Mouse (Mus musculus): ENCODE measurements around the gene B3gnt9. TPM values are rescaled to one million over a fixed set of nuclear protein-coding genes. Genes with fewer than 3 reads are reported as not detected.

B3gnt9 gene
- polyA plus RNA-seq, 1 experiment from 2014 or later, result 4.1 TPM

GRCm38 (mm10) chr8:105214104-105214503 lies 40.8 kb downstream of the B3gnt9 start:
- ATAC-seq (no peak), DNase-seq (ENCODE audit: low spot score) (no peak)
- Histone ChIP-seq H3K27me3 (replicated peaks; ENCODE audit: control insufficient read depth, insufficient read depth, low read length) (no peaks in the 10 kb centered on the region), H3K9ac (ENCODE audit: low read length) (no peak overlapping the region), H3K4me1 (ENCODE audit: control insufficient read depth, insufficient read depth, low read length) (no peaks in the 10 kb centered on the region), H3K27ac (ENCODE audit: low read depth, low read length) (no peak overlapping the region), H3K36me3 (ENCODE audit: control insufficient read depth, insufficient read depth, low read length) (peaks cover 10% of the 10 kb centered on the region; the same call in 1 of the 2 replicates), H3K9me3 (replicated peaks; ENCODE audit: control insufficient read depth, low read length) (no peaks in the 10 kb centered on the region), H3K4me3 (ENCODE audit: low read depth, low read length) (no peak overlapping the region), H3K4me2 (ENCODE audit: low read length) (no peak overlapping the region)
- 91% methylated on average over 5 of the region's 5 CpGs for WGBS

GRCm38 (mm10) chr8:105209153-105210110 lies 45.5 kb downstream of the B3gnt9 start:
- peak; percentile 9 for DNase-seq (ENCODE audit: low spot score)
- no peaks in the 10 kb centered on the region for H3K9me3 ChIP-seq (replicated peaks; ENCODE audit: control insufficient read depth, low read length)
- no peaks in the 10 kb centered on the region for H3K4me1 ChIP-seq (ENCODE audit: control insufficient read depth, insufficient read depth, low read length)
- H3K27ac ChIP-seq (ENCODE audit: low read depth, low read length), result no peak overlapping the region
- no peak overlapping the region for H3K9ac ChIP-seq (ENCODE audit: low read length)
- no peaks in the 10 kb centered on the region for H3K27me3 ChIP-seq (replicated peaks; ENCODE audit: control insufficient read depth, insufficient read depth, low read length)
- H3K4me2 ChIP-seq (ENCODE audit: low read length), result no peak overlapping the region
- no peak for ATAC-seq
- H3K4me3 ChIP-seq (ENCODE audit: low read depth, low read length), result no peak overlapping the region
- 27% methylated on average over 1 of the region's 1 CpGs for WGBS
- H3K36me3 ChIP-seq (ENCODE audit: control insufficient read depth, insufficient read depth, low read length), result peaks cover under 1% of the 10 kb centered on the region; the same call in 1 of the 2 replicates

- Histone ChIP-seq H3K9ac (ENCODE audit: low read length) (no peak overlapping the region), H3K4me1 (ENCODE audit: control insufficient read depth, insufficient read depth, low read length) (no peaks in the 10 kb centered on the region), H3K4me3 (ENCODE audit: low read depth, low read length) (no peak overlapping the region), H3K27ac (ENCODE audit: low read depth, low read length) (no peak overlapping the region), H3K9me3 (replicated peaks; ENCODE audit: control insufficient read depth, low read length) (no peaks in the 10 kb centered on the region), H3K36me3 (ENCODE audit: control insufficient read depth, insufficient read depth, low read length) (peaks cover 7% of the 10 kb centered on the region; the same call in 1 of the 2 replicates), H3K27me3 (replicated peaks; ENCODE audit: control insufficient read depth, insufficient read depth, low read length) (no peaks in the 10 kb centered on the region), H3K4me2 (ENCODE audit: low read length) (no peak overlapping the region)
- DNase-seq (ENCODE audit: low spot score) (no peak), ATAC-seq (no peak)
- WGBS, result 97% methylated on average over 2 of the region's 2 CpGs
Observed at GRCm38 (mm10) chr8:105207675-105208273, 47.2 kb downstream of the B3gnt9 start.

DNA sequence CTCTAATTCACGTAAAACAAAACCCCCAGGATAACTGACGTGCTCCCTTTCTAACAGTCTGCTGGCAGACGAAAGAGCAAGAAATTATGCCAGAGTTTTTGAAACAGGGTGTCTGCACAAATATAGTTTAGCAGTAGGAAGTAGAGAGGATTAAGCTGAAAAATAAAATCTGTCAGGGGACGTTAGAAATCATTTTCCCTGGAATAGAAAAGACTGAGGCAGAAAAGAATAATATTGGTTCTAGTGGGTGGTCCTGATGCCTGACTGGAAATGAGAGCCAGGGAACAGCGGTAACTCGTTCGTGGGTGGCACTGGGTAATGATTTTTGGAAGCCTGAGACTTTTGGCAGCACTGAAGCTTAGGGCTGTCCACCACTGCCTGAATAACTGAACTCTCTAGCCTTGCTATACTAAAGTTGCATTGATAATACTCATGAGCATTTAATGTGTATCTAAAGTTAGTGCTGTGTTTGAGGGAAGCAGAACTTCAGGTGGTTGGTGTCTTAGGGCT lies 48.1 kb downstream of the B3gnt9 start:
- no peaks in the 10 kb centered on the region for H3K9me3 ChIP-seq (replicated peaks; ENCODE audit: control insufficient read depth, low read length)
- ATAC-seq (no peak), DNase-seq (ENCODE audit: low spot score) (no peak)
- no peak overlapping the region for H3K4me3 ChIP-seq (ENCODE audit: low read depth, low read length)
- H3K27ac ChIP-seq (ENCODE audit: low read depth, low read length), result no peak overlapping the region
- no peak overlapping the region for H3K4me2 ChIP-seq (ENCODE audit: low read length)
- H3K4me1 ChIP-seq (ENCODE audit: control insufficient read depth, insufficient read depth, low read length), result no peaks in the 10 kb centered on the region
- H3K27me3 ChIP-seq (replicated peaks; ENCODE audit: control insufficient read depth, insufficient read depth, low read length), result no peaks in the 10 kb centered on the region
- H3K36me3 ChIP-seq (ENCODE audit: control insufficient read depth, insufficient read depth, low read length), result peaks cover 9% of the 10 kb centered on the region; the same call in 1 of the 2 replicates
- H3K9ac ChIP-seq (ENCODE audit: low read length), result no peak overlapping the region
- 71% methylated on average over 7 of the region's 7 CpGs for WGBS

DNA sequence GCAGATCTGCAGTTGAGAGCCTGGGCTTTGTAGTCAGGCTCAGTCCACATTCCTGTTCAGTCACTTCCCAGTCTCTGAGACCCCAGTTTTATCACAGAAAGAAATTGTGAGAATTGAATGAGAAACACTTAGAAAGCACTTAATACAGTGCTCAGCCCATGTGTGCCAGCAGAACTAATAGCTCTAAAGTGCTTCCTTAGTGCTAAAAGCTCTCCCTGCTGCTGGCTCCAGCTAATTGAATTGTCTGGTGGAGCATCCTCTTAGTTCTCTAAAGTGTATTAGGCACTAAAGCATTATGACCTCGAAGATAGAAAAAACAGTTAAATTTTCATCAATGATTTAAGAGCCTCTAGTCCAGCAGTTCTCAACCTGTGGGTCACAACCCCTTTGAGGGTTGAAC lies 49.2 kb downstream of the B3gnt9 start:
- Histone ChIP-seq H3K4me2 (ENCODE audit: low read length) (no peak overlapping the region), H3K27me3 (replicated peaks; ENCODE audit: control insufficient read depth, insufficient read depth, low read length) (no peaks in the 10 kb centered on the region), H3K36me3 (ENCODE audit: control insufficient read depth, insufficient read depth, low read length) (peaks cover 13% of the 10 kb centered on the region), H3K4me1 (ENCODE audit: control insufficient read depth, insufficient read depth, low read length) (no peaks in the 10 kb centered on the region), H3K9me3 (replicated peaks; ENCODE audit: control insufficient read depth, low read length) (no peaks in the 10 kb centered on the region), H3K9ac (ENCODE audit: low read length) (no peak overlapping the region), H3K4me3 (ENCODE audit: low read depth, low read length) (no peak overlapping the region), H3K27ac (ENCODE audit: low read depth, low read length) (no peak overlapping the region)
- DNase-seq (ENCODE audit: low spot score), result peak; percentile 14
- 88% methylated on average over 1 of the region's 1 CpGs for WGBS
- no peak; the same call in 1 of the 2 replicates for ATAC-seq

Other genes starting within 250 kb of the B3gnt9 start
- gene Ces3a, start 206.6 kb downstream of the B3gnt9 start, polyA plus RNA-seq (2014; fragmentation: Nextera tagmentation; extraction: Ambion mirVana), result not detected in 2 replicates
- gene Ces3b, start 171.4 kb downstream of the B3gnt9 start, polyA plus RNA-seq (2014; fragmentation: Nextera tagmentation; extraction: Ambion mirVana), result not detected in 2 replicates
- 0.09 TPM in 1 of 2 replicates, not detected in the other for gene Ces4a, start 123.4 kb downstream of the B3gnt9 start, polyA plus RNA-seq (2014; fragmentation: Nextera tagmentation; extraction: Ambion mirVana)
- gene Cbfb, start 84.5 kb downstream of the B3gnt9 start, polyA plus RNA-seq (2014; fragmentation: Nextera tagmentation; extraction: Ambion mirVana), result 34.5 and 39.5 TPM in 2 replicates
- 35.4 and 38.9 TPM in 2 replicates for gene D230025D16Rik, start 30.0 kb downstream of the B3gnt9 start, polyA plus RNA-seq (2014; fragmentation: Nextera tagmentation; extraction: Ambion mirVana)
- 14.8 and 21.8 TPM in 2 replicates for gene Tradd, start 9.5 kb upstream of the B3gnt9 start, polyA plus RNA-seq (2014; fragmentation: Nextera tagmentation; extraction: Ambion mirVana)
- 0.50 and 0.85 TPM in 2 replicates for gene Fbxl8, start 9.5 kb upstream of the B3gnt9 start, polyA plus RNA-seq (2014; fragmentation: Nextera tagmentation; extraction: Ambion mirVana)
- gene Hsf4, start 14.6 kb upstream of the B3gnt9 start, polyA plus RNA-seq (2014; fragmentation: Nextera tagmentation; extraction: Ambion mirVana), result 0.14 and 0.37 TPM in 2 replicates
- 2.9 and 3.0 TPM in 2 replicates for gene Nol3, start 21.0 kb upstream of the B3gnt9 start, polyA plus RNA-seq (2014; fragmentation: Nextera tagmentation; extraction: Ambion mirVana)
- 67.9 and 69.5 TPM in 2 replicates for gene 4931428F04Rik, start 34.7 kb upstream of the B3gnt9 start, polyA plus RNA-seq (2014; fragmentation: Nextera tagmentation; extraction: Ambion mirVana)
- gene Exoc3l, start 40.9 kb upstream of the B3gnt9 start, polyA plus RNA-seq (2014; fragmentation: Nextera tagmentation; extraction: Ambion mirVana), result 8.3 and 8.8 TPM in 2 replicates
- 50.8 and 51.9 TPM in 2 replicates for gene E2f4, start 42.5 kb upstream of the B3gnt9 start, polyA plus RNA-seq (2014; fragmentation: Nextera tagmentation; extraction: Ambion mirVana)
- 0.70 and 0.82 TPM in 2 replicates for gene Elmo3, start 50.4 kb upstream of the B3gnt9 start, polyA plus RNA-seq (2014; fragmentation: Nextera tagmentation; extraction: Ambion mirVana)
- 0.67 and 0.93 TPM in 2 replicates for gene Lrrc29, start 71.1 kb upstream of the B3gnt9 start, polyA plus RNA-seq (2014; fragmentation: Nextera tagmentation; extraction: Ambion mirVana)
- 130 and 141 TPM in 2 replicates for gene Tmem208, start 71.2 kb upstream of the B3gnt9 start, polyA plus RNA-seq (2014; fragmentation: Nextera tagmentation; extraction: Ambion mirVana)
- 0.39 and 0.48 TPM in 2 replicates for gene Fhod1, start 92.8 kb upstream of the B3gnt9 start, polyA plus RNA-seq (2014; fragmentation: Nextera tagmentation; extraction: Ambion mirVana)
- gene Slc9a5, start 93.7 kb upstream of the B3gnt9 start, polyA plus RNA-seq (2014; fragmentation: Nextera tagmentation; extraction: Ambion mirVana), result 3.8 and 6.9 TPM in 2 replicates
- 1.1 and 1.2 TPM in 2 replicates for gene Plekhg4, start 118.1 kb upstream of the B3gnt9 start, polyA plus RNA-seq (2014; fragmentation: Nextera tagmentation; extraction: Ambion mirVana)
- 0.09 TPM in 1 of 2 replicates, not detected in the other for gene Kctd19, start 158.3 kb upstream of the B3gnt9 start, polyA plus RNA-seq (2014; fragmentation: Nextera tagmentation; extraction: Ambion mirVana)
- 0.22 and 0.43 TPM in 2 replicates for gene Lrrc36, start 158.4 kb upstream of the B3gnt9 start, polyA plus RNA-seq (2014; fragmentation: Nextera tagmentation; extraction: Ambion mirVana)
- gene Tppp3, start 216.4 kb upstream of the B3gnt9 start, polyA plus RNA-seq (2014; fragmentation: Nextera tagmentation; extraction: Ambion mirVana), result 49.2 and 57.0 TPM in 2 replicates
- 15.5 and 22.0 TPM in 2 replicates for gene Zdhhc1, start 241.7 kb upstream of the B3gnt9 start, polyA plus RNA-seq (2014; fragmentation: Nextera tagmentation; extraction: Ambion mirVana)

Data from forebrain, embryonic 14.5 days (tissue).